Mouse (Mus musculus) hindbrain, embryonic 15.5 days (tissue): ENCODE results near the gene Mfsd2a. TPM values are rescaled to one million over a fixed set of nuclear protein-coding genes. Genes with fewer than 3 reads are reported as not detected.

Experiments
- ATAC-seq: fragments of 200-750 bp; cut with Nextera tagmentation; 2 replicates; pipeline ENCODE4 v1.8.0; 2017; ENCODE audit warnings: low read depth, moderate number of reproducible peaks, moderate TSS enrichment; ENCODE audit not compliant: low FRiP score
- H3K27ac ChIP-seq: fragments of 300-500 bp; sonication (generic); replicated peaks from 2 replicates; pipeline ENCODE4 v1.5.1; 2015; ENCODE audit warnings: mild to moderate bottlenecking, inconsistent platforms
- H3K27me3 ChIP-seq: fragments of 300-500 bp; sonication (generic); 2 replicates; pipeline ENCODE4 v1.6.1; 2015; ENCODE audit warnings: control low read depth, inconsistent platforms
- H3K36me3 ChIP-seq: fragments of 300-500 bp; sonication (generic); 2 replicates; pipeline ENCODE4 v1.6.1; 2015; ENCODE audit warnings: control low read depth, inconsistent platforms
- H3K4me1 ChIP-seq: fragments of 300-500 bp; sonication (generic); replicated peaks from 2 replicates; pipeline ENCODE4 v1.6.1; 2015; ENCODE audit warnings: control low read depth, inconsistent platforms
- H3K4me2 ChIP-seq: fragments of 300-500 bp; sonication (generic); 2 replicates; pipeline ENCODE4 v1.6.1; 2015; ENCODE audit warnings: moderate library complexity, mild to moderate bottlenecking, inconsistent platforms
- H3K4me3 ChIP-seq: fragments of 300-500 bp; sonication (generic); 2 replicates; pipeline ENCODE4 v1.5.1; 2015; ENCODE audit warnings: mild to moderate bottlenecking, inconsistent platforms
- H3K9ac ChIP-seq: fragments of 300-500 bp; sonication (generic); 2 replicates; pipeline ENCODE4 v1.6.1; 2015; ENCODE audit warnings: inconsistent platforms
- H3K9me3 ChIP-seq: fragments of 300-500 bp; sonication (generic); 2 replicates; pipeline ENCODE4 v1.6.1; 2016; ENCODE audit warnings: control low read depth, inconsistent platforms
- WGBS: fragments of 180-500 bp; shearing (Covaris S2); methylation state at CpG from one replicate; pipeline ENCODE4 v1.1.7; 2015; 5-methylcytosine and 5-hydroxymethylcytosine counted together
- polyA plus RNA-seq: library from polyadenylated mRNA; unstranded; fragments of >200 nt; fragmentation: Nextera tagmentation; extraction: Ambion mirVana; gene quantifications from 2 replicates; pipeline ENCODE4 v1.2.1, GENCODE M21; 2015

Mfsd2a gene
- 28.8 and 32.3 TPM in 2 replicates for polyA plus RNA-seq

GRCm38 (mm10) chr4:122961100-122961567, at the start of gene Mfsd2a:
Gene Mfsd2a, minus strand, starts transcription at chr4:122961188.
- Histone ChIP-seq H3K4me1 (peaks cover 31% of the 10 kb centered on the region), H3K9ac (peak within 1 kb of the TSS; percentile 56), H3K4me2 (peak within 1 kb of the TSS; percentile 96), H3K9me3 (no peaks in the 10 kb centered on the region), H3K4me3 (peak within 1 kb of the TSS; percentile 52), H3K27me3 (peaks cover 2% of the 10 kb centered on the region; the same call in 1 of the 2 replicates), H3K36me3 (no peaks in the 10 kb centered on the region), H3K27ac (peak within 1 kb of the TSS; percentile 21; the same call in 1 of the 2 replicates)
- under 1% methylated on average over 27 of the region's 27 CpGs for WGBS
- ATAC-seq: peak; percentile 72

- Histone ChIP-seq H3K9ac (no peak overlapping the region), H3K36me3 (peaks cover 14% of the 10 kb centered on the region; the same call in 1 of the 2 replicates), H3K27me3 (no peaks in the 10 kb centered on the region), H3K27ac (no peak overlapping the region), H3K4me2 (no peak overlapping the region), H3K4me3 (no peak overlapping the region), H3K9me3 (no peaks in the 10 kb centered on the region), H3K4me1 (peaks cover 21% of the 10 kb centered on the region)
- 48% methylated on average over 15 of the region's 15 CpGs for WGBS
- ATAC-seq: no peak
These were observed 44.3 kb upstream of the Mfsd2a start for GRCm38 (mm10) chr4:123005054-123005966.

DNA sequence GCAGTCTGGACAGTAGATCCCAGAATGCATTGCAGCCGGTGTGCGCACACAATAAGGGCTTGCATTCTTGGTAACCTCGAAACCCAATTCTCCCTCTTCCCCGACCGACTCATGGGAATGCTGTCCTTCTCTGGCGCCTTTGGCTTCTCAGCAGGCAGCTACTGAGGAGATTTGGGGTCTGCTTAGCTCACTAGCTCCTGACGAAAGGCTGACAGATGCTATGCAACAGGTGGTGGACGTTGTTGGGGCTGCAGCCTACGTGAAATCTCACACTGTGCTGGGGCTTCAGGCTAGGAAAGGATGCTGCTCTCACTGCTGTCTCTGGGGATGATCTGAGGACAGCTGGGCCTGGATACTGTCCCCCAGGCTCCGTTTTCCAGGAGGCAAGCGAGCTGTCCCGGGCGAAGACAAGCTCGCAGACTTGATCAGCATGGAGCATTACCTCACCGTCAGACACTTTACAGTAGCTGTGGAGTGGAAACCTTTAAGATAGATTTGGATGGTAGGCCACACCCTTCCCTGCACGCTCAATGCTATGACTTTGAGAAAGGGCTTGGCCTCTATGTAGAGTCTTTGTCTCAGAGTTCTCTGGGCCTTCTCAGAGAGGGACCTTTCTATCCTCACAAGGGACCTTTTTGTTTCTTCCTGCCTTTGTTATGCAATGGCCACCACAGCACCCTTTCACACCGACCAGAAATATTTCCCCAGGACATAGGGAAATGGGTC, 39.8 kb upstream of the Mfsd2a start:
- no peak for ATAC-seq
- Histone ChIP-seq H3K27me3 (no peaks in the 10 kb centered on the region), H3K4me3 (no peak overlapping the region), H3K36me3 (peaks cover 14% of the 10 kb centered on the region; the same call in 1 of the 2 replicates), H3K4me1 (peaks cover 56% of the 10 kb centered on the region), H3K4me2 (peak overlapping the region; percentile 91), H3K9me3 (no peaks in the 10 kb centered on the region), H3K27ac (no peak overlapping the region), H3K9ac (no peak overlapping the region)
- 21% methylated on average over 17 of the region's 17 CpGs for WGBS

GRCm38 (mm10) chr4:123000130-123000529, 39.1 kb upstream of the Mfsd2a start:
- no peaks in the 10 kb centered on the region for H3K9me3 ChIP-seq
- H3K36me3 ChIP-seq: peaks cover 14% of the 10 kb centered on the region; the same call in 1 of the 2 replicates
- H3K27me3 ChIP-seq: no peaks in the 10 kb centered on the region
- ATAC-seq: no peak
- H3K4me3 ChIP-seq: peak overlapping the region; percentile 86; the same call in 1 of the 2 replicates
- H3K4me1 ChIP-seq: peaks cover 55% of the 10 kb centered on the region
- peak overlapping the region; percentile 91 for H3K4me2 ChIP-seq
- H3K9ac ChIP-seq: 0 out of 2 replicates have a peak overlapping the region, but pooled peaks have one; percentile 50
- peak overlapping the region; percentile 87 for H3K27ac ChIP-seq
- 21% methylated on average over 14 of the region's 14 CpGs for whole genome bisulfite sequencing

DNA sequence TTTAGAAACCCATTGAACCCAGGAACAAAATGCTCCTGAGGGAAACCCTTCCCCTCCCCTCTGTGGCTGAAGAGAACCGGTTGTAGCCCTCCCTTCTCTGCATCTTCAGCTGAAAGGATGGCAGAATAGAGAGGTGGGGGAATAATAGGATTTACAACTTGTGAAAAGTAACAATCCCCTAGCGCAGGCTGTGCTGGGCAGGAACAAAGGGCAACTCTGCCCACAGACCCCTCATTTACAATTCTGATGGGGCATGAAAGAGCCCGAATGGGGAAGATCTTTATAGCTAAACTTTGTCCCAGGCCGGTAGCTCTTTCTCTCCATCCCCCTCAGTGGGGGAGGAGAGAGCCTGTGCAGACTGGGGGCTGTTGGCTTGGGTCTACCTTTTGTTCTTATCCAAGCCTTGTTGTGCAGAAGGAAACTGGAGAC, 38.3 kb upstream of the Mfsd2a start:
- H3K4me1 ChIP-seq: peaks cover 57% of the 10 kb centered on the region
- no peak for ATAC-seq
- WGBS: 3% methylated on average over 4 of the region's 4 CpGs

DNA sequence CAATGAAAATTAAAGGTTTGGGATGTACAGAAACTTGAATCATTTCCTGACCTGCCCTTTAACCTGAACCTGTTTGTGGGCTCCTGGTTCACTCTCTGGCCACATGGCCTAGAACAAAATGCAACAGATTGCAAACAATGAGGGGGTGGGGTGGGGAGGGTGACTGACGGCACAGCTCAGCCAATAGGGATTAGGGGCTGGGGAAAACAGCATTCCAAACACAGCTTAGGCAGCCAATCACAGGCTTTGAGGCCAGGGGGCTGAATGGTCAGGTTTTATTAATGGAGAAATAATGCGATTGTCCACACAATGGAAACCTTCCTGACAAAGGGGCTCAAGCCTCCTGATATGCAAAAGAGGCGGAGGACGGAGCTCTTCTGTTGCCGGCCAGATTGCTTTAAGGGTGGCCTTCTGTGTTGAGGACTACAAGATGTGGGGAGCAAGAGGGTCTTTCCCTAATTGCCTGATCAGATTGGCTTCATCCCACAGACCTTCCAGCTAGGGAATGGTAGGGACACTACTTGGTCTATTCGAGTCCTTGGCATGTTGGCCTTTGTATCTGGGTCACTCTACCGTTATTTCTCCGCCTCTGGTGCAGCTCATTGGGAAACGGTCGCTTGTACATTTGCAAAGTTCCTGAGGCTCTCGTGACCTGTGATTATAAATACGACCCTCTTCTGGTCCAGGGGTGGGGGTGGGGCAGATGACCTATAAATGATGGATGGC, 37.7 kb upstream of the Mfsd2a start:
- peak; percentile 73 for ATAC-seq
- H3K9me3 ChIP-seq: no peaks in the 10 kb centered on the region
- 4% methylated on average over 12 of the region's 12 CpGs for WGBS
- peak overlapping the region; percentile 94 for H3K9ac ChIP-seq
- no peaks in the 10 kb centered on the region for H3K27me3 ChIP-seq
- H3K27ac ChIP-seq: peak overlapping the region; percentile 87
- peak overlapping the region; percentile 86 for H3K4me3 ChIP-seq
- peaks cover 57% of the 10 kb centered on the region for H3K4me1 ChIP-seq
- H3K36me3 ChIP-seq: peaks cover 14% of the 10 kb centered on the region; the same call in 1 of the 2 replicates
- peak overlapping the region; percentile 91 for H3K4me2 ChIP-seq

More for the DNA sequence above, 38.3 kb upstream of the Mfsd2a start:
- H3K27ac ChIP-seq: peak overlapping the region; percentile 87
- H3K4me3 ChIP-seq: peak overlapping the region; percentile 86
- no peaks in the 10 kb centered on the region for H3K27me3 ChIP-seq
- peak overlapping the region; percentile 50 for H3K9ac ChIP-seq
- peak overlapping the region; percentile 91 for H3K4me2 ChIP-seq
- peaks cover 14% of the 10 kb centered on the region; the same call in 1 of the 2 replicates for H3K36me3 ChIP-seq
- no peaks in the 10 kb centered on the region for H3K9me3 ChIP-seq

DNA sequence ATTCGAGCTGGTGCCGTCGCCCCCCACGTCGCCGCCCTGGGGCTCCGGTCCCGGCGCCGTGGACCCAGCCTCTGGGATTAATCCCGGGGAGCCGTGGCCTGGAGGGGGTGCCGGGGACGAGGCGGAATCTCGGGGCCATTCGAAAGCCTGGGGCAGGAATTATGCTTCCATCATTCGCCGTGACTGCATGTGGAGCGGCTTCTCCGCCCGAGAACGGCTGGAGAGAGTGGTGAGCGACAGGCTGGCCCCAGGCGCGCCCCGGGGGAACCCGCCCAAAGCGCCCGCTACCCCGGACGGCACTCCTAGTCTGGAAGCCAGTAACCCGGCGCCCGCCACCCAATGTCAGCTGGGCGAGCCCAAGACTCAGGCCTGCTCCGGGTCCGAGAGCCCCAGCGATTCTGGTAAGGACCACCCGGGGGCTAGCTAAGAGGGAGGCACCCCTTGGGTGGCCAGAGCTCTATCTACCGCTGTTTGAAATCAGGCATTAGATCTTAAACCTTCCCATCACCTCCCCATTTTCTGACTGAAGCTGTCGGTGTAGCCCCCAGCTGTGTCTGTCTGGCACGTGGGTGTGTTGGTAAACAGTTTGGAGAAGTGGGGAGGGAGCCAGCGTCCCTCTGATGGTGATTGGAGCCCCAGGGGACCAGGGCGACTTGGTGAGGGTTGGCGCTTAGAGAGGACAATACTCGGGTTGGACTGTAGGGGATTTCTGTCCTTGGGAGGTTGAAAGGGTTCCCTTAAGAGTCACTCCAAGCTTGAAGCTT, 35.8 kb upstream of the Mfsd2a start:
- no peak for ATAC-seq
- WGBS: under 1% methylated on average over 47 of the region's 47 CpGs
- Histone ChIP-seq H3K27ac (peak overlapping the region; percentile 87), H3K4me3 (peak overlapping the region; percentile 86), H3K9ac (peak overlapping the region; percentile 94), H3K4me1 (peaks cover 57% of the 10 kb centered on the region), H3K4me2 (peak overlapping the region; percentile 91), H3K9me3 (no peaks in the 10 kb centered on the region), H3K36me3 (peaks cover 12% of the 10 kb centered on the region; the same call in 1 of the 2 replicates), H3K27me3 (no peaks in the 10 kb centered on the region)

GRCm38 (mm10) chr4:122996221-122996617, 35.2 kb upstream of the Mfsd2a start:
- ATAC-seq: no peak; the same call in 1 of the 2 replicates
- H3K27ac ChIP-seq: peak overlapping the region; percentile 87
- peak overlapping the region; percentile 91 for H3K4me2 ChIP-seq

GRCm38 (mm10) chr4:122995404-122996220, 34.6 kb upstream of the Mfsd2a start, which contains the start of gene Mycl:
Gene Mycl, plus strand, starts transcription at chr4:122995652.
- H3K4me1 ChIP-seq: peaks cover 47% of the 10 kb centered on the region
- peak within 1 kb of the TSS; percentile 87 for H3K27ac ChIP-seq
- H3K4me3 ChIP-seq: peak within 1 kb of the TSS; percentile 86
- H3K36me3 ChIP-seq: 0 out of 2 replicates have a peak, but pooled peaks cover under 1% of the 10 kb centered on the region
- H3K9me3 ChIP-seq: no peaks in the 10 kb centered on the region
- ATAC-seq: peak; percentile 86
- WGBS: under 1% methylated on average over 68 of the region's 69 CpGs
- peak within 1 kb of the TSS; percentile 94 for H3K9ac ChIP-seq
- peak within 1 kb of the TSS; percentile 91 for H3K4me2 ChIP-seq
- H3K27me3 ChIP-seq: no peaks in the 10 kb centered on the region

More at GRCm38 (mm10) chr4:122996221-122996617, 35.2 kb upstream of the Mfsd2a start:
- no peaks in the 10 kb centered on the region for H3K27me3 ChIP-seq
- peak overlapping the region; percentile 94 for H3K9ac ChIP-seq
- WGBS: under 1% methylated on average over 31 of the region's 32 CpGs
- no peaks in the 10 kb centered on the region for H3K9me3 ChIP-seq
- peak overlapping the region; percentile 86 for H3K4me3 ChIP-seq
- H3K36me3 ChIP-seq: 0 out of 2 replicates have a peak, but pooled peaks cover 6% of the 10 kb centered on the region
- peaks cover 53% of the 10 kb centered on the region for H3K4me1 ChIP-seq

DNA sequence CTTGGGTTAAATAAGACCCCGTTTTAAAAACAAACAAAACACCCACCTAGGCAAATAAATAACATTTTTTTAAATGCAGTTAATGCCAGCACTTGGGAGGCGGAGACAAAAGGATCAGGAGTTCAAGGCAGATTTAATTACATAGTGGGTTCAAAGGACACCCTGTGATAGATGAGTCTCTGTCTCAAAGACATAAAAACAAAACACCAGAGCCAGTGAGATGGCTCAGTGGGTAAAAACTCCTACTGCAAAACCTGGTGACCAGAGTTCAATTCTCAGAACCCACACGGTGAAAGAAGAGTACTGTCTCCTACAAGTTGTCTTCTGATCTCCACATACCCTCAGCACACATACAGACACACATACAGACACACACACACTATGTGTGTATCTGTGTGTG, 31.3 kb upstream of the Mfsd2a start:
- 63% methylated on average over 3 of the region's 3 CpGs for WGBS
- Histone ChIP-seq H3K9ac (no peak overlapping the region), H3K9me3 (no peaks in the 10 kb centered on the region), H3K4me1 (peaks cover 16% of the 10 kb centered on the region), H3K4me3 (no peak overlapping the region), H3K27me3 (no peaks in the 10 kb centered on the region), H3K4me2 (no peak overlapping the region), H3K27ac (no peak overlapping the region), H3K36me3 (no peaks in the 10 kb centered on the region)
- no peak for ATAC-seq
